Mouse (Mus musculus): ENCODE data around the gene Ctf1.
"Not testable (repeated sequence)": the region's sequence is repeated elsewhere in the genome, so short reads cannot be mapped to it uniquely, and the experiment has no call there.

DNA sequence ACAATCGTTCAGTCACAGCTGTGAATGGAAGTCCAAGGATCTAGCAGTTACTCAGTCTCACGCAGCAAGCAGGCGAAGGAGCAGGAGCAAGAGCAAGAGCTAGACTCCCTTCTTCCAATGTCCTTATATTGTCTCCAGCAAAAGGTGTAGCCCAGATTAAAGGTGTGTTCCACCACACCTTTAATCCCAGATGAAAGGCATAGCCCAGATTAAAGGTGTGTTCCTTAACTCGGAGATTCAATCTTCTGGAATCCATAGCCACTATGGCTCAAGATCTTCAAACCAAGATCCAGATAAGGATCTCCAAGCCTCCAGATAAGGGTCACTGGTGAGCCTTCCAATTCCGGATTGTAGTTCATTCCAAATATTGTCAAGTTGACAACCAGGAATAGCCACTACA, 19.5 kb downstream of the Ctf1 start, which contains the start of gene Ctf2:
- not testable (repeated sequence) for TF ChIP-seq POLR2AphosphoS5 (IDR thresholded peaks at IDR 0.05; ENCODE audit: insufficient replicate concordance, low read depth, low read length); TAL1 (conservative IDR thresholded peaks at IDR 0.05; ENCODE audit: low read depth, low read length); CTCF (IDR thresholded peaks at IDR 0.05; ENCODE audit: low read depth, low read length)

Data from G1E (cell line).